Mouse (Mus musculus) retina, embryonic 14.5 days (tissue): Measurements from ENCODE around the gene Slc2a10.

Experiments used
- DNase-seq: peaks from one replicate; pipeline ENCODE4 v3.0.0-alpha.2; 2015; ENCODE audit warnings: low spot score

Slc2a10 gene

DNA sequence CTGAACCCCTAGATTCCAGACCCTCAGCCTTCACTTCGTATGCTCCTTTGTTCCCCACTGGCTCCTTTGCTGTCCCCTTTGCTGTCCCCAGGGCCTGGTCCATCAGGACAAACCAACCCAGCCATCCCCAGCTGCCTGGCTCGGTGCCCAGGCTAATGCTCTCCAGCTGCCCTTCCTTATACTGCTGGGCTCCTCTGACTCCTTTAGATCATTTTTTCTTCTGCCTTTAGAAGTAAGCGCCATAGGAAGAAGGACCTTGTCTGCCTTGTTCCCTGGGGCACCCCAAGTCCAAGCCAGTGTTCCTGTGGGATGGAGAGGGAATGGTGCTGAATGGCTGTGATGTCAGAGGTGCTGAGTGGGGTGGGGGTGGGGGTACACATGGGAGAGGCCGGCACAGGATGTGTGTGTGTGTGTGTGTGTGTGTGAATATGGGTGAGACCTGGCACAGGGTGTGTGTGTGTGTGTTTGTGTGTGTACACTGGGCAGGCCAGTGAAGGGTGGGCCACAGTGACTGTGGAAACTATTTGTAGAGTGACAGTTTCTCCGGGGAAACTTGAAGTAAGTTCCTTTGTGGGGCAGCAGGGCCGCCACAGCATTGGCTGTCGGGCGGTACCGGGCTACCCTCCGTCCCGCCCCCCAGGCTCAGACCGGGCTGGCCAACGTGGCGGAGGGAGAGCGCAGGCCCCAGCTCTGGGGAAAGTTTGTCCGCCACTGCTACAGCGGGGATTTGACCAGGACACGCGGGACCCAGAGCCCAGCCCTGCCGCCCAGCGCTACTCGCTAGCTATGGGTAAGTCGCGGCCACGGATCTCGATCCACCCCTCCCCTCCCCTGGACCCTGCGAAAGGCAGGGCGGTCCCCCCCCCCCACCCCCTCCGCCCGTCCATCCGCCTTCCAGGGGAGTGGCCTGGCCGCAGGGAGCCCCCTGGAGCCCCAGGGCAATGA lies at the start of gene Slc2a10:
Gene Slc2a10, plus strand, starts transcription at position 529 of the 945 bp plus-strand sequence.
- DNase-seq, result no peak

DNA sequence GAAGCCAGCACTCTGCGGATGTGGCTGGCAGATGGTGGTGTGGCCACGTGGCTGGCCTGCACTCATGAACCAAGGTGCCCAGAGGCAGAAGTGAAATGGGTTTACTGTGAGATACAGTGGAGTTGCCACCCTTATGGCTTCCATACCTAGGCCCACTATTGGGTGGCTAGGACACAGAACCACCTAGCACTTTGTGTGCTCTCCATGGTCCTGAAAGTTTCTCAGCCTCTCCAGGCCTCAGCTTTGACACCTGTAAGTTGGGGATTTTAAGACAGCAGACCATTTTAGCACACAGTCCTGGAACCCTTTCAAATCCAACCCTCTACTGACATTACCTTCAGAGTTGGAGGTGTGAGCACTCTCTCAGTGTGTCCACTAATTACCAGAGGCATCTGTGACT lies 46.9 kb upstream of the Slc2a10 start:
- no peak for DNase-seq

DNA sequence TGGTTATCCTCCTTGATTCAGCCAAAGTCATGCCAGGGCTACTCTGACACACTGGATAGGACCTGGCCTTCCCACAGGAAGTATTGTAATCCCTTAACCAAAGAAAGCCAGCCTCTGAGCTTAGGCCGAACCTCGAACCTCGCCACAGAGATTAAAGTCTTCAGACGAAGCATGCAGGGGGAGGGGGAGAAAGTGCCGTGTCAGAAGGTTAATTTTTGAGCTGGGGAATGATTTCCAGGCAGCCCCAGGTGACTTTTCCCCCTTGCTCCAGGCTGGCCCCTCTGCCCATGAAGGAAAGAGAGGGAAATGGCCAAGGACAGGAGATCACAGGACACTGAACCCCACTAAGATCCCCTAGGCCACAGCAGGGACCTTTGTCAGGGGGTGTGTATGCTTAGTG lies 45.4 kb upstream of the Slc2a10 start:
- no peak for DNase-seq

DNA sequence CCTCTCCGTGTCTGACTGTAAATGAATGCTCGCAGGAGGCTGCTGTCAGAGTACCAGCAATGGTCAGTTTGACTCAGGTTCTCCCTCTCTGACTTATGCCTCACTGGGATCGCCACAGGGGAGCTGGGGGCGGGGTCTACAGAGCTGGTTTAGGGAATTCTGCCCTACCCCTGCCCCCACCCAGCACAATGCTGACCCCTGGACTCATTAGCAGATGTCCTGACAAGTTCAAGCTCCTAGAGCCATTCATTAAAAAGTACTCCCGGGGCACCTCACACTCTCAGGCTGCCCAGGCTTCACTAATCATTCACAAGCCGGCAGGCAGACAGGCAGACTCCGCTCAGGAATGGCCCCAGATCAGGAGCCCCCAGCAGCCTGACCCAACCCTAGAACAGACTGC lies 43.9 kb upstream of the Slc2a10 start:
- peak; percentile 59 for DNase-seq

- DNase-seq, result no peak
These were observed 35.6 kb upstream of the Slc2a10 start for GRCm38 (mm10) chr2:165467824-165468452.

DNA sequence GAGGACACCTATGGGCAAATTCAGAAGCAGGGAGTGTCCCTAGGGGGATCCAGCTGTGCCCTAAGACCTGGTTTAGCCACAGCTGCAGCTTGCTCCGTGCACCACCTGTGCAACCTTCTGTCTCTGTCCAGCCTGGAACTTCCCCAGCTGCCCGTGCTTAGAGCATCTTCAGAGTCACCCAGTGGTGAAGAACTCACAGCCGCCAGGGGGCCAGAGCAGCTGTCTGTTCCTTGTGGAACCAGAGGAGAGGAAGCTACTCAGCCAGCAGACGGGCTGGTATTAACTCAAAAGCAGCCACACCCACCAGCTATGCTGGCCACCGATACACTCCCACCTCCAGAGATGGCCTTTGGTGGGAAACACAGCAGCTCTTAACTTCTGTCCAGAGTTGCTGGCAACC lies 33.4 kb upstream of the Slc2a10 start:
- peak; percentile 55 for DNase-seq

GRCm38 (mm10) chr2:165471943-165472342 lies 31.6 kb upstream of the Slc2a10 start:
- DNase-seq, result no peak

DNA sequence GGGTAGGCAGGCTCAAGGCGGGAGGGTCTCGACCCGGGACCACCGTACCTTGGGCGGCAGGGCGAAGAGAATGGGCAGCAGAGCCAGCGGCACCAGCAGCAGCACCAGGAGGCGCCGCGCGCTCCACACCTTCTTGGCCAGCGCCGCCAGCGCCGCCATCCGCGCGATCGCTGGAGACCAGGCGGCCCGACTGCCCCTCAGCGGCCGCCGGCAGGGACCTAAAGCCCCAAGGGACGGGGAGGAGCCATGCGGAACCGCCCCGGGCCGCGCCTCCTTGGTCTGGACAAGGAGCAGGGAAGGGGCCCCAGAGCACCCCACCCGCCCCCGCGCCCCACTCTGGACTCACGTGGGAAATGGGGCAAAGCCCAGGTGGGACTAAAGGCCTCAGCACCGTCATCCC lies 30.6 kb upstream of the Slc2a10 start, which contains the start of gene Slc13a3:
Gene Slc13a3, minus strand, starts transcription at position 228 of the 400 bp plus-strand sequence.
- peak; percentile 61 for DNase-seq

DNA sequence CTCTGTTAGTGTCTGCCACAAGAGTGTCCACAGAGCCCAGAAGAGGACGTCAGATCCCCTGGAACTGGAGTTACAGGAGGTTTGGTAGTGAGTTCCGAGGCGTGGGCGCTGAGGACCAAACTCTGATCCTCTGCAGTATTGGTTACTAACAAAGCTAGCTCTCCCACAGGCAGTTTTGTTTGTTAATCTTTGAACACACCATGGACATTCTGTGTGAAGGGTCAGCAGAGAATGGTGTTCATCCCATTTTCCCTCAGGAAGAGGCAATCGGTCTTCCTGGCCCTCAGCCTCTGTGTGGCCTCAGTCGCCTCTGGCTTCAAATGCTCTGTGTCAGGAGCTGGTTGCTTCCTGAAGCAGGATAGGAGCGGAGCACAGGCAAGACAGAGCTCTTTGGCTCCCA lies 28.2 kb upstream of the Slc2a10 start:
- no peak for DNase-seq

- no peak for DNase-seq
These were observed 27.7 kb upstream of the Slc2a10 start for GRCm38 (mm10) chr2:165475850-165476249.

DNA sequence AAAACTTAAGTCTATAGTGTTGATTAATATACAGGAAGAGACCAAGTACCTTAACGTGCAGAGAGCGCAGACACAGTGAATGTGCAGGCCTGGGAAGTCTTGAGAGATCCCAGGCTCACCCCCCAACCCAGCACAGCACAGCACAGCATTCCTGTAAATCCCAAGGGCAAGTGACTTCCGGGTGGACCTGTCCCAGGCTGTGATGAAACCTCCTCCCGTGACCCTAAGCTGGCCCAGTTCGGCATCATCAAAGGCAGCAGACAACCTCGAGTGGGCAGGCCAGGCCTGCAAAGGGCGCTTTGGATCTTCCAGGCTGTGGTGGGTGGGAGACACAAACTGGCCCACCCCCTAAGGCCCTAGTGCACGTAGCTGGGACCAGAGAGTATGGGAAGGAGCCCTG lies 21.6 kb upstream of the Slc2a10 start:
- no peak for DNase-seq

DNA sequence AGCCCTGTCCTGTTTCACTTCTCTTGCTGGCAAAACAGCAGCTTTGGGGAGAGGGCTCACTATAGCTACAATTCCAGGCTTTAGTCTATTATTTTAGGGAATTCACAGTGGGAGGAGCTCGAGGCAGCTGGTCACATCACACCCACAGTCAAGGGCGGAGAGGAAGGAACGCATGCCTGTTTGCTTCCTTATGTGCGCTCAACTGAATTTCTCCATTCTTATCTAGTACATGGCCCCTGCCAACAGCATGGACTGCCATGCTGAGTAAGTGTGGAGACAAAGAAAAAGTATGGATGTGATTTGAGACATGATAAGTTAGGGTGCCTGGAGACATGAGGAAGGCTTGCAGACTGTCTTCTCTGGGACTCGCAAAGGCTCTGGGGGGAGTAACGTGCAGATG lies 19.4 kb upstream of the Slc2a10 start:
- DNase-seq, result no peak

- no peak for DNase-seq
These were observed 17.8 kb upstream of the Slc2a10 start for GRCm38 (mm10) chr2:165485826-165486225.

GRCm38 (mm10) chr2:165486401-165486800 lies 17.2 kb upstream of the Slc2a10 start:
- DNase-seq, result no peak

- DNase-seq, result peak; percentile 72
These were observed 16.6 kb upstream of the Slc2a10 start for GRCm38 (mm10) chr2:165486881-165487535.

GRCm38 (mm10) chr2:165492648-165493553 lies 10.7 kb upstream of the Slc2a10 start, which contains the start of gene Trp53rka:
Gene Trp53rka, minus strand, starts transcription at chr2:165493324.
- DNase-seq, result peak; percentile 82

- DNase-seq, result peak; percentile 42
These were observed 9.9 kb upstream of the Slc2a10 start for GRCm38 (mm10) chr2:165493587-165494210.

DNA sequence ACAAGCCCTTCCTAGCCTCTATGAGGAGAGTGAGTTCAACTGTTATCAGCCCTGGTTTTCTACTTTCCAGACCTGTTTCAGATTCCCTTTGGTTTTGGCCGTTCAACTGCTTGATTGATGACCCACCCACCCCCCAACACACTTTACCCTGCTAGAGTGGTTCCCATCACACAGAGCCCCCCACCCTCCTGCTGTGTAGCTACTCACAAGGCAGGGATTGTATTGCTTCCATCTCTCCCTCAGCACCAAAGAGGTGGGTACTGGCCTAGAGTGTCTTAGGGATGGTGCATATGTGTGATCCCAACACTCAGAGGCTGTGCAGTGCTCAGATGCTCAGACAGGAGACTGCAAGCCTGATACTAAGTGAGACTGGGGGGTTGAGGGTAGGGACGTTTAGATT lies 9.1 kb upstream of the Slc2a10 start:
- DNase-seq, result no peak

GRCm38 (mm10) chr2:165496251-165496650 lies 7.3 kb upstream of the Slc2a10 start:
- DNase-seq, result peak; percentile 67

DNA sequence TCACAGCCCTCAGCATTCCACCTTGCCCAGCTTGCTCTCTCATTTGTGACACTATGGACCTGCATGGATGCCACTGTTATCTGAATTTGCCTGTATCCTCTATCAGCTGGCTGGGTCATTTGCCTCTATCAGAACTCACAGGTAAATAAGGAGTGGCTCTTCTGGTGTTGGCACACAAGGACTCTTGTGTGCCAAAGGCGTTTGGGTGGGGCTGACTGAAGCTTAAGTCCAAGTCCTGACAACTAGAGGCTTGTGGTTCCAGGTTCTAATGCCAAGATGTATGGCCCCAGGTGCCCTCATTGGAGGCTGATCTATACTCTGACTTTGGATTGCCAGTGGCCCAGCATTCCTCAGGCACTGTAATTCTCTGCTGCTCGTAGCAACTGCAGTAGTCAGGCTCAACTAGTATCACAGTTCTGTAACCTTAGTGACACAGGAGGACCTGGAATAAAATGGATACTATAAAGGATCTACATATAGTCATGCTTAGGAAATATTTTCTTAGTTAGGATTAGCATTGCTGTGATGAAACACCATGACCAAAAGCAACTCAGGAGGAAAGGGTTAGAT lies 5.8 kb upstream of the Slc2a10 start:
- DNase-seq, result no peak

DNA sequence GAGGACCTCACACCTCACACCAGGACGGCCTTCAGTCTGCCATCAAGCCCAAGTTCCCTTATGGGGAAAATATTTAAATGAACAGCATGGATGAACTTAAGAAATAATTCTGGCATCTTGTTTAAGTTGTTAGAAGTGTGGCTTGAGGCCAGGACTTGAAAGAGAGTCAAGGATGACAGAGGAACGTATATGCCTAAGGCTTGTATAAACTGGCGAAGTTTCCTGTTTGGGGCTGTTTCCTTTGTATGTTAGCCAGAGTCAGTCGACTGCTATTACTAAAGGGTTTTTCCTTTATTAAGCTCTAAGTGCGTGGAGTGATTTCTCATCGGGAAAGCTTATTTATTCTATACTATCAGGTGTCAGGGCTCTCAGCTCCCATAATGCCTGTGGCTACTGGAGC lies 4.8 kb upstream of the Slc2a10 start:
- DNase-seq, result no peak
